Mouse (Mus musculus) heart, postnatal 0 days (tissue): ENCODE measurements at regions not wholly inside any gene's neighbourhood (a gene's known extent, or its start where the extent isn't known, plus 50 kb on each side); places are given as distances from the start of the nearest gene placed in this dataset.

Experiments
- CTCF ChIP-seq: IDR thresholded peaks from 2 replicates; pipeline ENCODE4 v1.5.1; 2016; ENCODE audit warnings: antibody characterized with exemption, control low read depth, low read depth
- EP300 ChIP-seq: IDR thresholded peaks from 2 replicates; pipeline ENCODE4 v1.6.1; 2016; ENCODE audit warnings: antibody characterized with exemption, low read depth

DNA sequence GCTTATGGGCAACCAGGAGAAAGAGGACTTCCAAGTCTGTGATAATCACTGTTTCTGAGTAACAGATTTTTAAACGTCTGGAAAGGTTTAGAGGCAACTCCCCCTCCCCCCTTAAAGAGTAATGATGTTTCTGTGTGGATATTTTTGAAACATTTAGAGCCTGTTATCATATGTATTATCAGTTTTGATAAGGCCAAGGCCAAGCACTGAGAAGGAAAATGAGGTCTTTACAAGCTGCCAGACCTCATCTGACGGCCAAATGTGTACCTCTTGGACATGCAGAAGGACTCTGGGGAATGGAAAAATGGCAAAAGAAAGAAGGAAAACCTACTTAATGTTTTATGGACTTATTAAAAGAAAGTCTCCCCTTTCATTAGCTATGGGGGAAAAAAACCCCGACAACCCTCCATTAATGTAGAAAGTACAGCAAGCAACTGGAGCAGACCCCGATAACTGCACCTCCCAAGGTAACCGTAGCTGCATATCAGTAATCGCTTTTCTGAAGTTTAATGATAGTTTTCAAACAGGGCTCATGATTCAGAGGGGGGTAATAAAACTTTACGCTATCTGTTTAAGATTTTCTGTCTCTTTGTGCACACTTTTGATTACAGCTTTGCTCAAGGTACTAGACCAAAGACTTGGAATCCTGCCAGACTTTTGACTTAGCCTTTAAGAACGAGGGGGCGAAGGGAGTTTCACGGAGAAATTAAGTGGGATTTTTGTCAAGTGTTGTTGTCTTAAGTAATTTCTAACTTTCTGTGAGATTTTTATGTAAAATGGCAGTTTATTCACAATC, 469.9 kb upstream of the Tenm3 start:
- no peak for TF ChIP-seq EP300
- no peak for TF ChIP-seq CTCF
